Mouse (Mus musculus): ENCODE data around the gene Lpcat1. TPM values are rescaled to one million over a fixed set of nuclear protein-coding genes. Genes with fewer than 3 reads are reported as not detected.
A peak's percentile ranks its signal among the peaks of the same experiment; 100 is the strongest.

Lpcat1 gene
- polyA plus RNA-seq, 1 experiment from 2014 or later, result 26.6 TPM

DNA sequence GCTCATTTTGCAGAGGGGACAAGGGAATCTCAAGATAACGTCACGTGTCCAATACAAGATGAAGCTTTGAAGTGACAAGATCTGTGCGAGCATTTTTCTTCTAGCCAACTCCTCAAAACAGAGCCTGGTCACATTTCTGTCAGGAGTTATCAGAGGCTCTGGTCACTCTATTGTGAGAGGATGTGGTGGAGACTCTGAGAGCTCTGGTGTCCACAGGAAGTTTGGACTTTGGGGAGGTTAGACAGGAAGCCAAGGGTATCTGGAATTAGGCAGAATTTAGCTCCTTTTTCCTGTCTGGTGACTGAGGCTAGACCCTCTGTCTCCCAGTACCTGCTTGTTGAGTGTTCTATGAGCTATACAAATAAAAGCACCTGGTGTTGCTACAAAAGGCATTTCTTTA, 586 bp upstream of the Lpcat1 start:
- no peak overlapping the region for H3K9ac ChIP-seq (ENCODE audit: low read depth, low read length)
- no peak for ATAC-seq (replicated peaks; ENCODE audit: insufficient number of reproducible peaks, low FRiP score, low TSS enrichment)
- H3K27ac ChIP-seq (ENCODE audit: low read depth, low read length), result peak overlapping the region; percentile 93
- no peaks in the 10 kb centered on the region for H3K9me3 ChIP-seq (replicated peaks; ENCODE audit: control insufficient read depth, low read length)
- WGBS (ENCODE audit: insufficient replicate concordance), result 61% methylated on average over 3 of the region's 3 CpGs
- H3K27me3 ChIP-seq (ENCODE audit: control insufficient read depth, insufficient read depth, low read length), result no peaks in the 10 kb centered on the region
- peak overlapping the region; percentile 91 for H3K4me2 ChIP-seq
- H3K4me1 ChIP-seq (ENCODE audit: control insufficient read depth, insufficient read depth, low read length), result peaks cover 25% of the 10 kb centered on the region
- H3K36me3 ChIP-seq (ENCODE audit: control insufficient read depth, insufficient read depth, low read length), result peaks cover 6% of the 10 kb centered on the region; the same call in 1 of the 2 replicates
- H3K4me3 ChIP-seq (ENCODE audit: low read depth, low read length), result peak overlapping the region; percentile 95; the same call in 1 of the 2 replicates

DNA sequence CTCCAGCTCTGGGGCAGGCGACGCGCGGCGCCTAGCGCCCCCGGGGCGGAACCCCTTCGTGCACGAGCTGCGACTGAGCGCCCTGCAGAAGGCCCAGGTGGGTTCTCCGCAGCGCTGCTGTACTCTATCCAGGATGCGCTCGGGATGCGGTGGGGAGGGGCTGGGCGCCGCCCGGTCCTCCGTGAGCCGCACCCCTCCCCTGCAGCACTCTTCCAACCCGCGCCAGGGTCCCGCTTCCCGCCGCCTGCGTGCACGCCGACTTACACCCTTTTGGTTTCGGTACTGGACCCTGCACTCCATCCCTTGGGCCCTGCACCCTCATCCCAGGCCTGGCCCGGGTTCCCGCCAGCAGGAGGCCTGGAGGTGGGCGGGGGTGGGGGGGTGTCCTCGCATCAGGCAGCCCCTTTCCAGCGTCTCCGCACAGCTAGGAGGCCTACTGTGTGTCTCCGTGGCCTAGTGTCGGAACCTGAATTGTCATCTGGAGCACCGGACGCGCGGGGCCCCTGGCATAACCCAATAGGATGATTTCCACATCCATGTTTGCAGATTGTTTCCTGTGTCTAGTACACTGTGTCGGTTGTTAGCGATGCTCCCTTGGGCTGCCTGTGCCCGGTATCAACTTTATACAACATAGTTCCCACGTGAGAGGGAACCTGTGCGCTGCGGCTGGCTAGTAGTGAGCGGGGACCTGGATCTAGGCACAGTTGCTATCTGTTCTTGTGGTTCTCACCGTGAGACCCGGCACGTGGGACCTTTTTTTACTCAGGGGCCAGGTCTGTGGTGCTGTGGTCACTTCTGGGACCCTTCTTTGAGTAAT, 632 bp downstream of the Lpcat1 start:
- under 1% methylated on average over 42 of the region's 53 CpGs for WGBS (ENCODE audit: insufficient replicate concordance)
- Histone ChIP-seq H3K9me3 (replicated peaks; ENCODE audit: control insufficient read depth, low read length) (no peaks in the 10 kb centered on the region), H3K4me3 (ENCODE audit: low read depth, low read length) (peak overlapping the region; percentile 95), H3K4me2 (peak overlapping the region; percentile 91), H3K27me3 (ENCODE audit: control insufficient read depth, insufficient read depth, low read length) (no peaks in the 10 kb centered on the region), H3K36me3 (ENCODE audit: control insufficient read depth, insufficient read depth, low read length) (peaks cover 6% of the 10 kb centered on the region; the same call in 1 of the 2 replicates), H3K9ac (ENCODE audit: low read depth, low read length) (peak overlapping the region; percentile 96), H3K27ac (ENCODE audit: low read depth, low read length) (peak overlapping the region; percentile 93), H3K4me1 (ENCODE audit: control insufficient read depth, insufficient read depth, low read length) (peaks cover 25% of the 10 kb centered on the region)
- ATAC-seq (replicated peaks; ENCODE audit: insufficient number of reproducible peaks, low FRiP score, low TSS enrichment), result peak; percentile 79

DNA sequence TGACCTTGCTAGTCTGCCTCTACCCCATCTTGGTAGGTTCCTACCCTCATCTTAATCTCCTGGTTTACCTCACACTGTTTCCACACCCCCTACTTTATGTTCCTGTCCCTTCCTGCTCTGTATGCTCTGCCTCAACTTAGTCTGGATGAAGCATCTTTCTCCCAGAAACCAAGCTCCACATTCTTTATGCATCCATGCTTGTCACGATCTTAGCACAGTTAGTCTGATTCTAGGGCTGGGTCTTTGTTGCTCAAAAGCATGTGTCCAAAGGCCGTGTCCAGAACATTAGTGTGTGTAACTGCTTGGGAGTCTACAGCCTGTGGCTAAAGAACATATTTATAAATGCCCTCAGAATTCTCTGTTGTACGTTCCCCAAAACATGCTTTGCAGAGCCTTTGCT, 1.8 kb downstream of the Lpcat1 start:
- Histone ChIP-seq H3K4me3 (ENCODE audit: low read depth, low read length) (peak overlapping the region; percentile 95), H3K27ac (ENCODE audit: low read depth, low read length) (no peak overlapping the region), H3K9ac (ENCODE audit: low read depth, low read length) (peak overlapping the region; percentile 96), H3K9me3 (replicated peaks; ENCODE audit: control insufficient read depth, low read length) (no peaks in the 10 kb centered on the region), H3K4me2 (peak overlapping the region; percentile 91), H3K27me3 (ENCODE audit: control insufficient read depth, insufficient read depth, low read length) (no peaks in the 10 kb centered on the region), H3K4me1 (ENCODE audit: control insufficient read depth, insufficient read depth, low read length) (peaks cover 25% of the 10 kb centered on the region), H3K36me3 (ENCODE audit: control insufficient read depth, insufficient read depth, low read length) (peaks cover 6% of the 10 kb centered on the region; the same call in 1 of the 2 replicates)
- ATAC-seq (replicated peaks; ENCODE audit: insufficient number of reproducible peaks, low FRiP score, low TSS enrichment), result no peak
- 78% methylated on average over 3 of the region's 3 CpGs for WGBS (ENCODE audit: insufficient replicate concordance)

DNA sequence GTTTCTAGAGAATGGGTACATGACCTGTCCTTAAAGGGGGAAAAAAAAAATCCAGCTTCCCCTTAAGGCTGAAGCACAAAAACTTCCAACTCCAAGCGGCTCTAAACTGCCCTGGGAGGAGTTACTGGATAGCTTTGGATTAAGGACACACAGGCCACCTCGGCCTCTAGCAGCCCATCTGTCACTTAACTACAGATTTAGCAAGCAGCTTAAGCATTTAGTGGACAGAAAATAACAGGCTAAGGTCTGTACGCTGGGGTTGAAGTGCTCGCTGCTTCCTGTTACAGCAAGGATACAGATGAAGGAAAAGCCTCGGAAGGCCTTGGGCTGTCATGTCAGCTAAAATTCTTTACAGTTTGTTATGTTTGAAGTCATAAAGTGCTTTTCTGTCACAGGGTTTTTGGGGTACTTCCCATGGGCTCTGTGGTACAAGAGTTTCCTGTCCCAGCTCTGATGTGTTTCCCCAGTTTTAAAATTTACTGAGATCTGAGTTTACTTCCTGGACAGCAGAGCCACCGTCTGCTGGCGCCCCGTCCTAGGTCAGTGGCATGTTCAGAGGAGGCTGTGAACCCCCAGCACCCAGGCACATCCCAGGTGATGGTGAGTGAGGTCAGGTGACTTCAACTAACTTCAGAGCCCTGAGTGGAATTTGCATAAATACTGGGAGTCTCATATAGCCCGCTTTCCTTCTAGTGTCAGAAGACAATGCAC, 2.4 kb downstream of the Lpcat1 start:
- H3K9me3 ChIP-seq (replicated peaks; ENCODE audit: control insufficient read depth, low read length), result no peaks in the 10 kb centered on the region
- peaks cover 6% of the 10 kb centered on the region; the same call in 1 of the 2 replicates for H3K36me3 ChIP-seq (ENCODE audit: control insufficient read depth, insufficient read depth, low read length)
- peaks cover 25% of the 10 kb centered on the region for H3K4me1 ChIP-seq (ENCODE audit: control insufficient read depth, insufficient read depth, low read length)
- H3K4me3 ChIP-seq (ENCODE audit: low read depth, low read length), result peak overlapping the region; percentile 95
- peak overlapping the region; percentile 96 for H3K9ac ChIP-seq (ENCODE audit: low read depth, low read length)
- no peaks in the 10 kb centered on the region for H3K27me3 ChIP-seq (ENCODE audit: control insufficient read depth, insufficient read depth, low read length)
- no peak for ATAC-seq (replicated peaks; ENCODE audit: insufficient number of reproducible peaks, low FRiP score, low TSS enrichment)
- H3K4me2 ChIP-seq, result peak overlapping the region; percentile 91
- H3K27ac ChIP-seq (ENCODE audit: low read depth, low read length), result 0 out of 2 replicates have a peak overlapping the region, but pooled peaks have one; percentile 22
- 61% methylated on average over 9 of the region's 9 CpGs for WGBS (ENCODE audit: insufficient replicate concordance)

DNA sequence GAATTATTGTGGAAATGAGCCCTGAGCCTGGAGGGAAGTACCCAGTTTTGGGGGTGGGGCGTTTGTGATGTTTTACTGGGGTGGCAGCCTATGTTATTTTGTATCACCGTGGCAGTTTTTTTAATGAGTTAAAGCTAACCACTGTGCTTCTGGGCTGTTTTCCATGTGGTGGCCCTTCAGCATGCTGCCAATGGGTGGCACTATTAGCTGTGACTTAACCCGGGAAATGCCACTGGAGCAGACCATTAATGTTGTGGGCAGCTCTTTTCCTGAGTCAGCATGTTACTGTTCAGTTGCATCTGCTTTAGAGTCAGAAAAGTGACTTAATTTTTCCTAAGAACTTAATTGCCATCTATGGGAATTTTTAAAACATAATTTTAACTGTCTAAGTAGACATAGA, 5.5 kb downstream of the Lpcat1 start:
- no peaks in the 10 kb centered on the region for H3K27me3 ChIP-seq (ENCODE audit: control insufficient read depth, insufficient read depth, low read length)
- no peak for ATAC-seq (replicated peaks; ENCODE audit: insufficient number of reproducible peaks, low FRiP score, low TSS enrichment)
- H3K9me3 ChIP-seq (replicated peaks; ENCODE audit: control insufficient read depth, low read length), result no peaks in the 10 kb centered on the region
- H3K4me3 ChIP-seq (ENCODE audit: low read depth, low read length), result no peak overlapping the region
- 70% methylated on average over 3 of the region's 3 CpGs for WGBS (ENCODE audit: insufficient replicate concordance)
- no peak overlapping the region for H3K4me2 ChIP-seq
- H3K36me3 ChIP-seq (ENCODE audit: control insufficient read depth, insufficient read depth, low read length), result peaks cover 6% of the 10 kb centered on the region; the same call in 1 of the 2 replicates
- H3K4me1 ChIP-seq (ENCODE audit: control insufficient read depth, insufficient read depth, low read length), result peaks cover 41% of the 10 kb centered on the region
- H3K9ac ChIP-seq (ENCODE audit: low read depth, low read length), result no peak overlapping the region
- no peak overlapping the region for H3K27ac ChIP-seq (ENCODE audit: low read depth, low read length)

DNA sequence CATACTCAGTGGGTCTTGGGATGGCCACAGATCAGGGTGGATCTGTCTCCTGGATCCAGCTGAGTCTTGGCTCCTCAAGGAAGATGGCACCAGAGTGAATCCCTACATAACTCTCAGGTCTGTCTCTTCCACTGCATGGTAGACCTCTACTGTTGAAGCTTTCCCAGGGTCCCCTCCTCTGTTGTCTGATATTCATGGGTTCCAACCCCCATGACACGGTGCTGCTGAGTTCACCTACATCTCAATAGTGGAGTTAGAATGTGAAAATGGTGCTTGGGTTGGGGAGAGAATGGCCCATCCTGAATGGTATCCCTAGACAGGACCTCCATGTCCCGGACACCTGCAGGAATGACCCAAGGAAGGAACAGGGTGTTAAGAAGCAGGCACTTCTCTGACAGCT, 6.7 kb downstream of the Lpcat1 start:
- Histone ChIP-seq H3K4me3 (ENCODE audit: low read depth, low read length) (no peak overlapping the region), H3K27me3 (ENCODE audit: control insufficient read depth, insufficient read depth, low read length) (no peaks in the 10 kb centered on the region), H3K9ac (ENCODE audit: low read depth, low read length) (no peak overlapping the region), H3K4me1 (ENCODE audit: control insufficient read depth, insufficient read depth, low read length) (peaks cover 29% of the 10 kb centered on the region), H3K4me2 (no peak overlapping the region), H3K9me3 (replicated peaks; ENCODE audit: control insufficient read depth, low read length) (no peaks in the 10 kb centered on the region), H3K27ac (ENCODE audit: low read depth, low read length) (peak overlapping the region; percentile 86; the same call in 1 of the 2 replicates), H3K36me3 (ENCODE audit: control insufficient read depth, insufficient read depth, low read length) (peaks cover 6% of the 10 kb centered on the region; the same call in 1 of the 2 replicates)
- 74% methylated on average over 2 of the region's 2 CpGs for WGBS (ENCODE audit: insufficient replicate concordance)
- ATAC-seq (replicated peaks; ENCODE audit: insufficient number of reproducible peaks, low FRiP score, low TSS enrichment), result no peak

DNA sequence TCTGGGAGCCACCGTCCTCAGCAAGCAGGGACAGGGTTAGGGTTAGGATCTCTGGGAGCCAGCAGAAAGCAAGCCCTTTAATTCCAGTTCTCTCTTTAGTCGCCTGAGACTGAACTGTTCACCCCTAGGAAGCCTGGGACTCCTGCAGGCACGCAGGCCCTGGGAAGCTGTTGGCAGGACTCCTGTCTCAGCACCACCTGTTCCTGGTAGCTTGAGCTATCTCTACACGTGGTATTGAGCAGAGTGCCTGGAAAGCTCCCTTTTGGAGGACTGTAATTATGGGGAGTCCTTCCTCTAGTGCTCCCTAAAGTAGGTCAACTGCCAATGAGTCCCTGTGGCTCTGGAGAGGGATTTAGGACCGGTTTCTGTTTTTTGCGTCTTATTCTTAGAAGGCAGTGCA, 7.2 kb downstream of the Lpcat1 start:
- H3K9me3 ChIP-seq (replicated peaks; ENCODE audit: control insufficient read depth, low read length), result no peaks in the 10 kb centered on the region
- ATAC-seq (replicated peaks; ENCODE audit: insufficient number of reproducible peaks, low FRiP score, low TSS enrichment), result no peak
- H3K27ac ChIP-seq (ENCODE audit: low read depth, low read length), result peak overlapping the region; percentile 86
- peaks cover 27% of the 10 kb centered on the region for H3K4me1 ChIP-seq (ENCODE audit: control insufficient read depth, insufficient read depth, low read length)
- peaks cover 6% of the 10 kb centered on the region; the same call in 1 of the 2 replicates for H3K36me3 ChIP-seq (ENCODE audit: control insufficient read depth, insufficient read depth, low read length)
- no peak overlapping the region for H3K4me3 ChIP-seq (ENCODE audit: low read depth, low read length)
- H3K27me3 ChIP-seq (ENCODE audit: control insufficient read depth, insufficient read depth, low read length), result no peaks in the 10 kb centered on the region
- H3K4me2 ChIP-seq, result no peak overlapping the region
- H3K9ac ChIP-seq (ENCODE audit: low read depth, low read length), result no peak overlapping the region
- 81% methylated on average over 6 of the region's 6 CpGs for WGBS (ENCODE audit: insufficient replicate concordance)

DNA sequence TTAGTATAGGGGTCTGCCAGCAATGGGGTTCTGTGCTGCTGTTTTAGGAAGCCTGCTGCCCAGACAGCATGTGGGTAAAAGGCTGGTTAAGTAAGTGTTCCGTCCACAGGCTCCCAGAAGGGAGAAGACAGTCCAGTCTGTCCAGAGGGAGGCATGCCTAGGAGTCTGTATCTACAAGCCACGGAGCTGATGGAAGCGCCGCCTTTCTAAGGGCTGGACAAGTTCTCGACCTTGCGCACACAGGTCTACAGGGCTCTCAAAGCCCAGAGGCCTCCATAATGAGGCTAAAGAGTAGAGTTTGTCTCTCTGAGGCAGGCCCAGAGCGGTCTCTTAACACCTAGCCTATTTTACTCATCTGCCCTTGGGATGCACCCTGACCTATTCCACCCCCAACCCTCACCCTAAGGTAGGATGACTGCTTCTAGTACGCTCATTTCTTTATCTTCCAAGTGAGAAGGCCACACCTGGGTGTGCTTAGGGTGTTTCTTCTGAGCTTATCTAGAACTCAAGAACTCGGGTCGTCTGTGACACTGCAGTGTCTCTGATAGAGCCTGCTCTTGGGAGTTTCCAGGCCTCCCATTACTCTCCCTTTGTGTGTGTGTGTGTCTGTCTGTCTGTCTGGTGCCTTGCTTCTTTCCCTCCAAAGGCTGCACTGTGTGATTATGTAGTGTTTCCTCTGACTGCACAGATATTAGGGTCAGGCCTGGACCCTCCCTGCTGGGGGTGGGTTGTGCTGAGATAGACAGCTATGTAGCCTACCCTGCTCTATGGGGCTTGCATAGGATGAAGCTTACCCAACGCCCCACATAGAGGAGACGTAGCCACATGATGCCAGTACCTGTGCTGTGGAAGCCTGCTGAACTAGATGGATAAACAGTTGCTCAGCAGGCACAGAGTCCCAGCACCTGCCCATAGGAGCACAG, 8.3 kb downstream of the Lpcat1 start:
- H3K4me3 ChIP-seq (ENCODE audit: low read depth, low read length), result no peak overlapping the region
- peak; percentile 88 for ATAC-seq (replicated peaks; ENCODE audit: insufficient number of reproducible peaks, low FRiP score, low TSS enrichment)
- H3K27ac ChIP-seq (ENCODE audit: low read depth, low read length), result peak overlapping the region; percentile 86
- H3K4me2 ChIP-seq, result peak overlapping the region; percentile 27; the same call in 1 of the 2 replicates
- no peaks in the 10 kb centered on the region for H3K9me3 ChIP-seq (replicated peaks; ENCODE audit: control insufficient read depth, low read length)
- H3K9ac ChIP-seq (ENCODE audit: low read depth, low read length), result peak overlapping the region; percentile 49; the same call in 1 of the 2 replicates
- 65% methylated on average over 12 of the region's 12 CpGs for WGBS (ENCODE audit: insufficient replicate concordance)
- no peaks in the 10 kb centered on the region for H3K27me3 ChIP-seq (ENCODE audit: control insufficient read depth, insufficient read depth, low read length)
- peaks cover 6% of the 10 kb centered on the region; the same call in 1 of the 2 replicates for H3K36me3 ChIP-seq (ENCODE audit: control insufficient read depth, insufficient read depth, low read length)
- H3K4me1 ChIP-seq (ENCODE audit: control insufficient read depth, insufficient read depth, low read length), result peaks cover 21% of the 10 kb centered on the region
